Mouse (Mus musculus) heart, adult 8-10 months (tissue): Measurements from ENCODE around the gene Tbr1. TPM values are rescaled to one million over a fixed set of nuclear protein-coding genes. Genes with fewer than 3 reads are reported as not detected.

Source experiments
- DNase-seq: peaks from one replicate; pipeline ENCODE4 v3.0.0; 2022; ENCODE audit warnings: low spot score
- microRNA-seq: library from miRNA; unstranded; fragments of <30 nt; microRNA quantifications from one replicate; pipeline ENCODE4 v1.2.0, GENCODE M21; 2022
- total RNA-seq, 4 experiments: library from RNA; stranded (reverse); gene quantifications; 2 replicates each; pipeline ENCODE4 v1.2.4; 2022

Tbr1 gene
- total RNA-seq, 4 experiments from 2014 or later = not detected

DNA sequence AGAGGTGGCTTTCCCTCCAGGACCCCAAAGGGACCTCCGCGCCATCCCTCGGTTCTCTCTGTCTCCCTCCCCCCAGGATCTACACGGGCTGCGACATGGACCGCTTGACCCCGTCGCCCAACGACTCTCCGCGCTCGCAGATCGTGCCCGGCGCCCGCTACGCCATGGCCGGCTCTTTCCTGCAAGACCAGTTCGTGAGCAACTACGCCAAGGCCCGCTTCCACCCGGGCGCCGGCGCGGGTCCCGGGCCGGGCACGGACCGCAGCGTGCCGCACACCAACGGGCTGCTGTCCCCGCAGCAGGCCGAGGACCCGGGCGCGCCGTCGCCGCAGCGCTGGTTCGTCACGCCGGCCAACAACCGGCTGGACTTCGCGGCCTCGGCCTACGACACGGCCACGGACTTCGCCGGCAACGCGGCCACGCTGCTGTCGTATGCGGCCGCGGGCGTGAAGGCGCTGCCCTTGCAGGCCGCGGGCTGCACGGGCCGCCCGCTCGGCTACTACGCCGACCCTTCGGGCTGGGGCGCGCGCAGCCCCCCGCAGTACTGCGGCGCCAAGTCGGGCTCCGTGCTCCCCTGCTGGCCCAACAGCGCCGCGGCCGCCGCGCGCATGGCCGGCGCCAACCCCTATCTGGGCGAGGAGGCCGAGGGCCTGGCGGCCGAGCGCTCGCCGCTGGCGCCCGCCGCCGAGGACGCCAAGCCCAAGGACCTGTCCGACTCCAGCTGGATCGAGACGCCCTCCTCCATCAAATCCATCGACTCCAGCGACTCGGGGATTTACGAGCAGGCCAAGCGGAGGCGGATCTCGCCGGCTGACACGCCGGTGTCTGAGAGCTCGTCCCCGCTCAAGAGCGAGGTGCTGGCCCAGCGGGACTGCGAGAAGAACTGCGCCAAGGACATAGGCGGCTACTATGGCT, 9.0 kb downstream of the Tbr1 start:
- DNase-seq = no peak

DNA sequence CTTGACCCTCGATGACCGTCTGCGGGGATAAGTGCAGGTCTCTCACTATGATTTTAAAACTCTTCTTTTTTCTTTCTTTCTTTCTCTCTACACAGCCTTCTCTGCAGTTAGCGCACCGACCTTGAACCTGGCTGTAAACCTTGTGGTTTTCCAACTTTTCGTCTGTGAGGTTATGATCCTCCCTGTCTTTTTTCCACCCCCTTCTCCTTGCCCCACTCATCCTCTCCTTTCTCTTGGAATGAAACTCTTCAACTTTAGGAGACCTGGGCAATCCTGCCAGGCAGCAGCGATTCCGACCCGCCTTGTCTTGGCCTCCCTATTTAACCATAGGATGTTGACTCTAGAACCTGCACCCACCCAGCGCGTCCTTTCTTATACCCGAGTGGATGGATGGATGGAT, 9.8 kb downstream of the Tbr1 start:
- no peak for DNase-seq

GRCm38 (mm10) chr2:61813106-61813505, 10.4 kb downstream of the Tbr1 start:
- no peak for DNase-seq

DNA sequence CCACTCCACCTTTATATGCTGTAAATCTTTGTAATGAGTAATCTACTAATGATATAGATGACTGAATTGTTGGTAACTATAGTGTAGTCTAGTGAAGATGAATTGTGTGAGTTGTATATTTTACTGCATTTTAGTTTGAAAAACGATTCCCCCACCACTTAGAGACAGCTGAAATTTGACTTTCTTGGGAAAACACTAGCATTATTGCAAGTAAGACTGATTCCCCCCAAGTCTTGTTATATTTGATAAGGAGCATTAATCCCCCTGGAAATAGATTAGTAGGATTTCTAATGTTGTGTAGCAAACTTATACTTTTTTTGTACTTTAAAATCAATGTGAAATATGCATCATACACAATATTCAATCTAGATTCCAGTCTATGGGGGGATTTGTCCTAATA, 10.8 kb downstream of the Tbr1 start:
- DNase-seq = no peak

- DNase-seq = no peak
These were observed 12.1 kb downstream of the Tbr1 start for GRCm38 (mm10) chr2:61814548-61815473.

- DNase-seq = no peak
These were observed 13.0 kb downstream of the Tbr1 start for GRCm38 (mm10) chr2:61815583-61816313.

- no peak for DNase-seq
These were observed 15.5 kb downstream of the Tbr1 start for GRCm38 (mm10) chr2:61818197-61818596.

GRCm38 (mm10) chr2:61820203-61820602, 17.5 kb downstream of the Tbr1 start:
- no peak for DNase-seq

DNA sequence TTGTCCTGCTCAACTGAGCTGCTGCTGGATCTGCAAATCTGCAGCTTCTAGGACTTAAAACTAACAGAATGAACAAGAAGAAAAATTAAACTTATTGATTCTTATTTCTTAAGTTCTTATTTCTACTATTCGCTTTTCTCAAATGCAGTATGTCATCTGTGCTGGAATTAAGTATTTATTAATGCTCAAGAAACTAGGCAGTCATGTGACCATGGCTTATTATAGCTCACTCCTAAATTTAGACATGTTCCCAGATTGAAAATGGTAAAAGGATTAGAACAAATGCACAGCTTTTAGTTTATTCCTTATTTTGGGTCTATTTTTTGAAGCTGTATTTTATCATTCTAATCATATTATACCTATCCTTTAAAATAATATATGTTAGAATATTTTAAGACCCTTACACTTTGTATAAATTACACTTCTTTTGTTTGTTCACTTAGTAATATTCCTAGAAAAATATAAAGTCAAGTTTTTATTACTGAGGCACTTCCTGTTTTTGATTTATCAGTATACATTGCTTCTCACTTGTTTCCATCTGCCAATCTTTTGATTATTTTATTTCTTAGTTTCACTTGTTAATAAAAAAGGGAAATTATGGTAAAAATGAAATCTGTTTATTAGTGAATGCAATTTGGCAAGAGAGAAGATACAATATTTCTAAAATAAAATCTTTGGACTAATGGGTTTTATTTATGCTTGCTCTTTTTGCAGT, 20.9 kb downstream of the Tbr1 start:
- no peak for DNase-seq

DNA sequence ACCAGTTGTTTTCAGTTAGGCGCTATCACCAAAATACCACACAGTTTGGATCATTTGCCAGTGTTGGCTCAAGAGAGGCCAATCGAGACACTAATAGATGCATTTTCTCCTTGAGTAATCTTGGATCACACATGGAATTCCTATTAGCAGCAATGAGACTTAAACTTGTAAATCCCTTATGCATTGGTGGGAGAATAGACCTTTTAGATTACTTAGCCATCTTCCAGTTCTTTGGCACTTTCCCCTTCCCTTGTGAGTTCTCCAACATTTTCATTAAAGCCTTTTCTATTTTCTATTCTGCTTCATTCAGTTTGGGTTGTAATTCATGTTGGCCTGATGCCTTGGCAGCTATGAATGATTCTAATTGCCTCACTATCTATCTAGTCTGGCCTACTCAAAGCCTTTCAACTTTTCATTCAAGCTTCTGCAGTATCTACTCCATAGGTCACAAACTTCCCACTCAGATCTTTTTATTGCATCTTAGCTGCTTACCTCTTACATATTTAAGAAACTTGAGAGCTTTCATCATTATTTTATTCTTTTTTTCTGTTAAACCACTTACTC, 34.6 kb downstream of the Tbr1 start:
- no peak for DNase-seq

Small RNAs within 50 kb of the gene (microRNA-seq; reads per million reads assigned to microRNA genes)
- gene Gm22403 = not detected

Other genes with a start within 250 kb of the Tbr1 start
- 10 to 100 TPM; 16.8 to 21.4 (median 17.5) TPM for gene Tank, start 224.3 kb upstream of the Tbr1 start, total RNA-seq
- gene Psmd14, start 91.2 kb upstream of the Tbr1 start, total RNA-seq = 10 to 100 TPM; 51.7 to 61.2 (median 55.4) TPM
- under 1 TPM in 1 of 4 experiments, not detected in 3; 0.11 TPM for gene Slc4a10, start 243.5 kb downstream of the Tbr1 start, total RNA-seq